Mouse (Mus musculus): ENCODE measurements around the gene Sh2d6. TPM values are rescaled to one million over a fixed set of nuclear protein-coding genes. Genes with fewer than 3 reads are reported as not detected.
A peak's percentile ranks its signal among the peaks of the same experiment; 100 is the strongest.
"Not testable (repeated sequence)": the region's sequence is repeated elsewhere in the genome, so short reads cannot be mapped to it uniquely, and the experiment has no call there.

Sh2d6 gene
- total RNA-seq, 2 experiments from 2014 or later, result 0.28 to 0.94 TPM

- DNase-seq (ENCODE audit: low spot score in 2 of 2), result peak; percentile 88 to 97
- intact Hi-C loops (cut with DNase I), result no loop called here
Observed at GRCm38 (mm10) chr6:72538562-72539031, 17.1 kb upstream of the Sh2d6 start.

GRCm38 (mm10) chr6:72537998-72538500 is 16.5 kb upstream of the Sh2d6 start:
- intact Hi-C loops (cut with DNase I), result no loop called here
- no peak for DNase-seq (ENCODE audit: low spot score in 2 of 2)

GRCm38 (mm10) chr6:72535165-72535564 is 13.7 kb upstream of the Sh2d6 start:
- DNase-seq (ENCODE audit: low spot score in 2 of 2), result peak; percentile 66 to 81
- intact Hi-C loops (cut with DNase I), result loop anchor here (1.0 to 2.0 kb wide), 2 partner anchors 31 to 96 kb away; partner anchors contain the start of gene Mat2a

GRCm38 (mm10) chr6:72534035-72534809 is 12.7 kb upstream of the Sh2d6 start:
- intact Hi-C loops (cut with DNase I), result loop anchor here (1.0 to 2.0 kb wide), 2 partner anchors 95 to 106 kb away; partner anchors contain the start of gene Mat2a
- DNase-seq (ENCODE audit: low spot score in 2 of 2), result peak; percentile 58 to 63

GRCm38 (mm10) chr6:72533555-72533954 is 12.0 kb upstream of the Sh2d6 start:
- intact Hi-C loops (cut with DNase I); DNase-seq (ENCODE audit: low spot score in 2 of 2): not testable (repeated sequence)

GRCm38 (mm10) chr6:72532580-72532979 is 11.1 kb upstream of the Sh2d6 start:
- peak in 1 of 2 experiments; percentile 70 for DNase-seq (ENCODE audit: low spot score in 2 of 2)

GRCm38 (mm10) chr6:72528410-72529151 is 7.1 kb upstream of the Sh2d6 start:
- intact Hi-C loops (cut with DNase I), result no loop called here
- DNase-seq (ENCODE audit: low spot score in 2 of 2), result no peak

More at GRCm38 (mm10) chr6:72532580-72532979, 11.1 kb upstream of the Sh2d6 start:
- intact Hi-C loops (cut with DNase I), result no loop called here

GRCm38 (mm10) chr6:72527070-72527469 is 5.6 kb upstream of the Sh2d6 start:
- DNase-seq (ENCODE audit: low spot score in 2 of 2), result no peak
- intact Hi-C loops (cut with DNase I), result no loop called here

- no peak for DNase-seq (ENCODE audit: low spot score in 2 of 2)
- intact Hi-C loops (cut with DNase I), result no loop called here
Observed at GRCm38 (mm10) chr6:72524160-72524559, 2.7 kb upstream of the Sh2d6 start.

GRCm38 (mm10) chr6:72523222-72523621 is 1.7 kb upstream of the Sh2d6 start:
- intact Hi-C loops (cut with DNase I), result no loop called here
- DNase-seq (ENCODE audit: low spot score in 2 of 2), result no peak

- intact Hi-C loops (cut with DNase I), result no loop called here
- no peak for DNase-seq (ENCODE audit: low spot score in 2 of 2)
Observed at GRCm38 (mm10) chr6:72522288-72522687, 781 bp upstream of the Sh2d6 start.

- intact Hi-C loops (cut with DNase I), result no loop called here
Observed at GRCm38 (mm10) chr6:72520904-72521303, 603 bp downstream of the Sh2d6 start.

GRCm38 (mm10) chr6:72519892-72520663 is 1.4 kb downstream of the Sh2d6 start:
- peak; percentile 63 to 77 for DNase-seq (ENCODE audit: low spot score in 2 of 2)
- intact Hi-C loops (cut with DNase I), result no loop called here

More at GRCm38 (mm10) chr6:72520904-72521303, 603 bp downstream of the Sh2d6 start:
- DNase-seq (ENCODE audit: low spot score in 2 of 2), result no peak

- no peak for DNase-seq (ENCODE audit: low spot score in 2 of 2)
- intact Hi-C loops (cut with DNase I), result no loop called here
Observed at GRCm38 (mm10) chr6:72519303-72519702, 2.2 kb downstream of the Sh2d6 start.

GRCm38 (mm10) chr6:72518842-72519241 is 2.7 kb downstream of the Sh2d6 start:
- peak in 1 of 2 experiments; percentile 40 for DNase-seq (ENCODE audit: low spot score in 2 of 2)
- intact Hi-C loops (cut with DNase I), result no loop called here

- DNase-seq (ENCODE audit: low spot score in 2 of 2), result no peak
- intact Hi-C loops (cut with DNase I), result no loop called here
Observed at GRCm38 (mm10) chr6:72515644-72516043, 5.9 kb downstream of the Sh2d6 start.

- intact Hi-C loops (cut with DNase I), result no loop called here
- DNase-seq (ENCODE audit: low spot score in 2 of 2), result no peak
Observed at GRCm38 (mm10) chr6:72513071-72513440, 8.5 kb downstream of the Sh2d6 start.

- intact Hi-C loops (cut with DNase I), result loop anchor here (1.0 kb wide), 1 partner anchor 73 kb away; the partner anchor contains the start of gene Mat2a
- DNase-seq (ENCODE audit: low spot score in 2 of 2), result peak; percentile 87 to 89
Observed at GRCm38 (mm10) chr6:72512386-72513070, 9.0 kb downstream of the Sh2d6 start.
